Mouse (Mus musculus) frontal cortex, adult 2 months (tissue): Measurements from ENCODE around the gene Pex14. TPM values are rescaled to one million over a fixed set of nuclear protein-coding genes. Genes with fewer than 3 reads are reported as not detected.

Source experiments
- DNase-seq, 2 experiments: peaks; one replicate each; pipeline ENCODE4 v3.0.0; 2022; ENCODE audit warnings: low spot score in 1 of 2; ENCODE audit errors: extremely low spot score in 1 of 2
- polyA plus RNA-seq: library from polyadenylated mRNA; depleted of rRNA; stranded (reverse); fragments of >200 nt; gene quantifications from 2 replicates; pipeline ENCODE4 v1.2.3, GENCODE M21; 2012; rRNA removed

Gene Pex14
- polyA plus RNA-seq: 42.5 and 44.3 TPM in 2 replicates

GRCm38 (mm10) chr4:149099369-149100017 lies at the start of gene Pex14:
Gene Pex14, minus strand, starts transcription at chr4:149099876.
- DNase-seq: peak; percentile 85 to 94

- no peak for DNase-seq
These were observed 49.5 kb upstream of the Pex14 start for GRCm38 (mm10) chr4:149149196-149149595.

GRCm38 (mm10) chr4:149148084-149148483 lies 48.4 kb upstream of the Pex14 start:
- DNase-seq: no peak

GRCm38 (mm10) chr4:149147528-149147927 lies 47.9 kb upstream of the Pex14 start:
- no peak for DNase-seq

GRCm38 (mm10) chr4:149145151-149145550 lies 45.5 kb upstream of the Pex14 start:
- DNase-seq: no peak

- peak in 1 of 2 experiments; percentile 93 for DNase-seq
These were observed 44.8 kb upstream of the Pex14 start for GRCm38 (mm10) chr4:149144459-149144858.

- DNase-seq: no peak
These were observed 43.9 kb upstream of the Pex14 start for GRCm38 (mm10) chr4:149143594-149143993.

- no peak for DNase-seq
These were observed 38.8 kb upstream of the Pex14 start for GRCm38 (mm10) chr4:149138515-149138914.

- peak; percentile 73 to 90 for DNase-seq
These were observed 37.5 kb upstream of the Pex14 start, which contains the start of gene Cenps for GRCm38 (mm10) chr4:149136982-149137770. Gene Cenps, minus strand, starts transcription at chr4:149137629.

GRCm38 (mm10) chr4:149136116-149136850 lies 36.6 kb upstream of the Pex14 start:
- no peak for DNase-seq

- DNase-seq: no peak
These were observed 33.7 kb upstream of the Pex14 start for GRCm38 (mm10) chr4:149133395-149133794.

- DNase-seq: no peak
These were observed 32.3 kb upstream of the Pex14 start for GRCm38 (mm10) chr4:149131789-149132565.

- DNase-seq: no peak
These were observed 31.5 kb upstream of the Pex14 start for GRCm38 (mm10) chr4:149131021-149131752.

- peak in 1 of 2 experiments; percentile 35 for DNase-seq
These were observed 28.8 kb upstream of the Pex14 start for GRCm38 (mm10) chr4:149128467-149128866.

- peak in 1 of 2 experiments; percentile 46 for DNase-seq
These were observed 27.0 kb upstream of the Pex14 start, which contains the start of gene Cort for GRCm38 (mm10) chr4:149126663-149127062. Gene Cort, minus strand, starts transcription at chr4:149126763.

- no peak for DNase-seq
These were observed 26.4 kb upstream of the Pex14 start for GRCm38 (mm10) chr4:149126115-149126509.

- DNase-seq: no peak
These were observed 25.9 kb upstream of the Pex14 start for GRCm38 (mm10) chr4:149125341-149126114.

- DNase-seq: no peak
These were observed 23.8 kb upstream of the Pex14 start for GRCm38 (mm10) chr4:149123432-149123831.
